In genomic region chr8:106772094-106772493, GRCm38 (mm10) we compare ENCODE assay signal across 28 mouse cellular contexts.
"Had no signal": no experiment of that assay in that cellular context is flagged by ENCODE, and none has a peak within 500 bp of the region (broad histone marks: within the 10 kb centered on the region; RNA-seq: fewer than 3 reads in every experiment).

No protein-coding gene starts in this region.

- H3K4me3 ChIP-seq: heart, embryonic 12.5 days; heart, embryonic 13.5 days; heart, embryonic 15.5 days; hindbrain, embryonic 10.5 days; hindbrain, embryonic 12.5 days; hindbrain, embryonic 13.5 days; hindbrain, embryonic 15.5 days; intestine, embryonic 15.5 days; kidney, embryonic 15.5 days; layer of hippocampus, adult 2 months; left cerebral cortex, adult 2 months had no signal

- DNase-seq: heart, postnatal 14 days; heart, postnatal 36 days; heart, postnatal 4 days; kidney, adult 11 months; kidney, adult 18-20 months; kidney, adult 2 months; kidney, adult 8-10 months; kidney, adult 9 months; kidney, postnatal 10 days; kidney, postnatal 14 days; kidney, postnatal 25 days; kidney, postnatal 36 days; kidney, postnatal 4 days; layer of hippocampus, adult 9-11 months; layer of hippocampus, postnatal 36 days had no signal

- H3K4me1 ChIP-seq: heart, embryonic 12.5 days; heart, embryonic 13.5 days; heart, embryonic 15.5 days; hindbrain, embryonic 10.5 days; hindbrain, embryonic 12.5 days; hindbrain, embryonic 13.5 days; hindbrain, embryonic 15.5 days; intestine, embryonic 15.5 days; kidney, embryonic 15.5 days had no signal

- H3K27ac ChIP-seq: heart, embryonic 13.5 days; heart, embryonic 15.5 days; hindbrain, embryonic 10.5 days; hindbrain, embryonic 12.5 days; hindbrain, embryonic 13.5 days; hindbrain, embryonic 14.5 days; hindbrain, embryonic 15.5 days; hindbrain, postnatal 0 days; intestine, embryonic 15.5 days; kidney, embryonic 15.5 days; left cerebral cortex, adult 2 months had no signal
